Mouse (Mus musculus) forebrain, postnatal 0 days (tissue): ENCODE results near the gene Medag. TPM values are rescaled to one million over a fixed set of nuclear protein-coding genes. Genes with fewer than 3 reads are reported as not detected.
A peak's percentile ranks its signal among the peaks of the same experiment; 100 is the strongest.

Experiments
- ATAC-seq: fragments of 200-750 bp; cut with Nextera tagmentation; 2 replicates; pipeline ENCODE4 v1.8.0; 2017; ENCODE audit warnings: mild to moderate bottlenecking, moderate library complexity
- DNase-seq: peaks from one replicate; pipeline ENCODE4 v3.0.0-alpha.2; 2015
- H3K27ac ChIP-seq: fragments of 300-500 bp; sonication (generic); 2 replicates; pipeline ENCODE4 v1.5.1; 2014; ENCODE audit warnings: low read depth, mild to moderate bottlenecking, antibody characterized with exemption, low read length, moderate library complexity, mixed read lengths
- H3K27me3 ChIP-seq: fragments of 300-500 bp; sonication (generic); 2 replicates; pipeline ENCODE4 v1.6.1; 2014; ENCODE audit warnings: mild to moderate bottlenecking, low read length, mixed read lengths; ENCODE audit not compliant: insufficient read depth
- H3K36me3 ChIP-seq: fragments of 300-500 bp; sonication (generic); 2 replicates; pipeline ENCODE4 v1.6.1; 2014; ENCODE audit warnings: mild to moderate bottlenecking, moderate library complexity; ENCODE audit not compliant: insufficient read depth
- H3K4me1 ChIP-seq: fragments of 300-500 bp; sonication (generic); 2 replicates; pipeline ENCODE4 v1.6.1; 2014; ENCODE audit warnings: antibody characterized with exemption; ENCODE audit not compliant: insufficient read depth
- H3K4me2 ChIP-seq: fragments of 300-500 bp; sonication (generic); 2 replicates; pipeline ENCODE4 v1.6.1; 2014; ENCODE audit warnings: low read depth, mild to moderate bottlenecking, moderate library complexity
- H3K4me3 ChIP-seq: fragments of 300-500 bp; sonication (generic); 2 replicates; pipeline ENCODE4 v1.5.1; 2014; ENCODE audit warnings: low read depth, low read length, mixed read lengths
- H3K9ac ChIP-seq: fragments of 300-500 bp; sonication (generic); 2 replicates; pipeline ENCODE4 v1.6.1; 2014; ENCODE audit warnings: mild to moderate bottlenecking
- H3K9me3 ChIP-seq: fragments of 300-500 bp; sonication (generic); 2 replicates; pipeline ENCODE4 v1.6.1; 2016; ENCODE audit warnings: low read length
- CTCF ChIP-seq: sonication (generic); IDR thresholded peaks from 2 replicates; pipeline ENCODE4 v1.5.1; 2016; ENCODE audit warnings: antibody characterized with exemption, control low read depth, low read depth
- whole genome bisulfite sequencing: fragments of 180-500 bp; shearing (Covaris S2); extraction: QIAGEN DNeasy Blood & Tissue Kit; methylation state at CpG from one replicate; pipeline ENCODE4 v1.1.7; 2014; 5-methylcytosine and 5-hydroxymethylcytosine counted together
- polyA plus RNA-seq: library from polyadenylated mRNA; unstranded; fragments of >200 nt; fragmentation: Nextera tagmentation; extraction: Ambion mirVana; gene quantifications from 2 replicates; pipeline ENCODE4 v1.2.1, GENCODE M21; 2015
- total RNA-seq: library from RNA; depleted of rRNA; stranded (reverse); fragments of >200 nt; gene quantifications from 2 replicates; pipeline ENCODE4 v1.2.3, GENCODE M21; 2014

The Medag gene
- total and polyA plus RNA-seq, 2 experiments from 2014 or later, result 1.8 to 2.1 TPM

GRCm38 (mm10) chr5:149439531-149440179, 28.1 kb downstream of the Medag start, which contains the start of gene Tex26:
Tex26 (plus strand) TSS chr5:149439660.
- H3K4me2 ChIP-seq, result peak within 1 kb of the TSS; percentile 72
- peaks cover 31% of the 10 kb centered on the region for H3K4me1 ChIP-seq
- H3K27ac ChIP-seq, result peak within 1 kb of the TSS; percentile 96
- no peaks in the 10 kb centered on the region for H3K36me3 ChIP-seq
- no peaks in the 10 kb centered on the region for H3K9me3 ChIP-seq
- H3K27me3 ChIP-seq, result no peaks in the 10 kb centered on the region
- ATAC-seq, result peak; percentile 92
- peak within 1 kb of the TSS; percentile 72 for H3K9ac ChIP-seq
- peak within 1 kb of the TSS; percentile 43 for H3K4me3 ChIP-seq
- TF ChIP-seq CTCF, result no peak
- under 1% methylated on average over 25 of the region's 25 CpGs for whole genome bisulfite sequencing
- peak; percentile 92 for DNase-seq

GRCm38 (mm10) chr5:149440180-149440573, 28.6 kb downstream of the Medag start:
- peak overlapping the region; percentile 72 for H3K9ac ChIP-seq
- H3K9me3 ChIP-seq, result no peaks in the 10 kb centered on the region
- H3K36me3 ChIP-seq, result no peaks in the 10 kb centered on the region
- no peak for TF ChIP-seq CTCF
- H3K4me2 ChIP-seq, result peak overlapping the region; percentile 72
- peak overlapping the region; percentile 96 for H3K27ac ChIP-seq
- ATAC-seq (peak; percentile 86), DNase-seq (peak; percentile 89)
- under 1% methylated on average over 18 of the region's 18 CpGs for WGBS
- peak overlapping the region; percentile 43 for H3K4me3 ChIP-seq
- no peaks in the 10 kb centered on the region for H3K27me3 ChIP-seq
- peaks cover 31% of the 10 kb centered on the region for H3K4me1 ChIP-seq

- no peak overlapping the region for H3K4me2 ChIP-seq
- no peaks in the 10 kb centered on the region for H3K9me3 ChIP-seq
- H3K27ac ChIP-seq, result 0 out of 2 replicates have a peak overlapping the region, but pooled peaks have one; percentile 1
- WGBS, result 27% methylated on average over 14 of the region's 14 CpGs
- H3K36me3 ChIP-seq, result no peaks in the 10 kb centered on the region
- H3K27me3 ChIP-seq, result no peaks in the 10 kb centered on the region
- no peak overlapping the region for H3K4me3 ChIP-seq
- H3K9ac ChIP-seq, result no peak overlapping the region
- TF ChIP-seq CTCF, result no peak
- peaks cover 31% of the 10 kb centered on the region for H3K4me1 ChIP-seq
- ATAC-seq (no peak), DNase-seq (peak; percentile 50)
These were observed 30.2 kb downstream of the Medag start for GRCm38 (mm10) chr5:149441646-149442276.

- TF ChIP-seq CTCF, result no peak
- H3K4me2 ChIP-seq, result no peak overlapping the region
- H3K4me1 ChIP-seq, result peaks cover 30% of the 10 kb centered on the region
- no peak overlapping the region for H3K4me3 ChIP-seq
- H3K27me3 ChIP-seq, result no peaks in the 10 kb centered on the region
- no peak overlapping the region for H3K9ac ChIP-seq
- 0 out of 2 replicates have a peak overlapping the region, but pooled peaks have one; percentile 1 for H3K27ac ChIP-seq
- H3K36me3 ChIP-seq, result no peaks in the 10 kb centered on the region
- H3K9me3 ChIP-seq, result no peaks in the 10 kb centered on the region
- 41% methylated on average over 15 of the region's 15 CpGs for WGBS
- DNase-seq (no peak), ATAC-seq (no peak)
These were observed 30.7 kb downstream of the Medag start for GRCm38 (mm10) chr5:149442277-149442660.

GRCm38 (mm10) chr5:149444451-149444850, 32.9 kb downstream of the Medag start:
- WGBS, result 58% methylated on average over 4 of the region's 4 CpGs
- H3K4me2 ChIP-seq, result no peak overlapping the region
- ATAC-seq, result no peak
- no peak for TF ChIP-seq CTCF
- no peaks in the 10 kb centered on the region for H3K36me3 ChIP-seq
- no peak overlapping the region for H3K27ac ChIP-seq
- H3K27me3 ChIP-seq, result no peaks in the 10 kb centered on the region
- DNase-seq, result no peak
- H3K9ac ChIP-seq, result no peak overlapping the region
- no peaks in the 10 kb centered on the region for H3K9me3 ChIP-seq
- no peak overlapping the region for H3K4me3 ChIP-seq
- peaks cover 16% of the 10 kb centered on the region for H3K4me1 ChIP-seq

- 90% methylated on average over 7 of the region's 7 CpGs for WGBS
- Histone ChIP-seq H3K9me3 (no peaks in the 10 kb centered on the region), H3K27me3 (no peaks in the 10 kb centered on the region), H3K27ac (no peak overlapping the region), H3K36me3 (no peaks in the 10 kb centered on the region), H3K4me1 (peaks cover 3% of the 10 kb centered on the region; the same call in 1 of the 2 replicates), H3K9ac (no peak overlapping the region), H3K4me3 (no peak overlapping the region), H3K4me2 (no peak overlapping the region)
- no peak for ATAC-seq
- no peak for TF ChIP-seq CTCF
- no peak for DNase-seq
These were observed 34.9 kb downstream of the Medag start for GRCm38 (mm10) chr5:149446495-149446894.

- H3K27ac ChIP-seq, result no peak overlapping the region
- TF ChIP-seq CTCF, result peak; percentile 51
- no peak overlapping the region for H3K4me3 ChIP-seq
- DNase-seq (no peak), ATAC-seq (no peak)
- no peak overlapping the region for H3K4me2 ChIP-seq
- H3K9ac ChIP-seq, result no peak overlapping the region
- H3K9me3 ChIP-seq, result no peaks in the 10 kb centered on the region
- WGBS, result 81% methylated on average over 5 of the region's 5 CpGs
- no peaks in the 10 kb centered on the region for H3K27me3 ChIP-seq
- H3K4me1 ChIP-seq, result no peaks in the 10 kb centered on the region
- no peaks in the 10 kb centered on the region for H3K36me3 ChIP-seq
These were observed 36.2 kb downstream of the Medag start for GRCm38 (mm10) chr5:149447733-149448132.
